Mouse (Mus musculus) C2C12 (cell line): ENCODE measurements around the gene Fads2.

Experiments used
- CEBPB ChIP-seq: IDR thresholded peaks from one replicate; pipeline ENCODE4 v1.6.1; 2011; ENCODE audit warnings: low read depth, mild to moderate bottlenecking, control low read depth, moderate library complexity
- CTCF ChIP-seq: IDR thresholded peaks from one replicate; pipeline ENCODE4 v1.5.1; 2011; ENCODE audit not compliant: control insufficient read depth, insufficient read depth, insufficient read length
- USF1 ChIP-seq: IDR thresholded peaks from one replicate; pipeline ENCODE4 v1.6.1; 2011; ENCODE audit warnings: low read depth, mild to moderate bottlenecking, control low read depth, moderate library complexity

GRCm38 (mm10) chr19:10066189-10066500 is 35.4 kb downstream of the Fads2 start:
- TF ChIP-seq CTCF (no peak), CEBPB (no peak), USF1 (no peak)
